Mouse (Mus musculus): Measurements from ENCODE around the gene Senp6.

The Senp6 gene

GRCm38 (mm10) chr9:80171241-80171640 lies 104.5 kb downstream of the Senp6 start:
- no peak for DNase-seq (ENCODE audit: low spot score in 2 of 2)

- DNase-seq (ENCODE audit: low spot score in 2 of 2), result no peak
These were observed 105.9 kb downstream of the Senp6 start for GRCm38 (mm10) chr9:80172396-80173222.

- peak in 1 of 2 experiments; percentile 18 for DNase-seq (ENCODE audit: low spot score in 2 of 2)
These were observed 106.9 kb downstream of the Senp6 start for GRCm38 (mm10) chr9:80173629-80174028.

GRCm38 (mm10) chr9:80176696-80177478 lies 110.2 kb downstream of the Senp6 start:
- no peak for DNase-seq (ENCODE audit: low spot score in 2 of 2)

- DNase-seq (ENCODE audit: low spot score in 2 of 2), result no peak
These were observed 112.0 kb downstream of the Senp6 start for GRCm38 (mm10) chr9:80178670-80179069.

GRCm38 (mm10) chr9:80179688-80180087 lies 113.0 kb downstream of the Senp6 start:
- no peak for DNase-seq (ENCODE audit: low spot score in 2 of 2)

GRCm38 (mm10) chr9:80180771-80181170 lies 114.1 kb downstream of the Senp6 start:
- DNase-seq (ENCODE audit: low spot score in 2 of 2), result no peak

GRCm38 (mm10) chr9:80181692-80182091 lies 115.0 kb downstream of the Senp6 start:
- DNase-seq (ENCODE audit: low spot score in 2 of 2), result no peak

GRCm38 (mm10) chr9:80184138-80184537 lies 117.4 kb downstream of the Senp6 start:
- DNase-seq (ENCODE audit: low spot score in 2 of 2), result no peak

GRCm38 (mm10) chr9:80185737-80186136 lies 119.0 kb downstream of the Senp6 start:
- DNase-seq (ENCODE audit: low spot score in 2 of 2), result no peak

GRCm38 (mm10) chr9:80186693-80187092 lies 120.0 kb downstream of the Senp6 start:
- DNase-seq (ENCODE audit: low spot score in 2 of 2), result no peak

GRCm38 (mm10) chr9:80188324-80188893 lies 121.7 kb downstream of the Senp6 start:
- DNase-seq (ENCODE audit: low spot score in 2 of 2), result no peak

- DNase-seq (ENCODE audit: low spot score in 2 of 2), result no peak
These were observed 124.5 kb downstream of the Senp6 start for GRCm38 (mm10) chr9:80191240-80191639.

- DNase-seq (ENCODE audit: low spot score in 2 of 2), result no peak
These were observed 125.6 kb downstream of the Senp6 start for GRCm38 (mm10) chr9:80192324-80192723.

- no peak for DNase-seq (ENCODE audit: low spot score in 2 of 2)
These were observed 127.7 kb downstream of the Senp6 start for GRCm38 (mm10) chr9:80194446-80194845.

Measured in right cerebral cortex, postnatal 36 days (tissue).